ENCODE assay signal across 13 mouse cellular contexts in the genomic region with DNA sequence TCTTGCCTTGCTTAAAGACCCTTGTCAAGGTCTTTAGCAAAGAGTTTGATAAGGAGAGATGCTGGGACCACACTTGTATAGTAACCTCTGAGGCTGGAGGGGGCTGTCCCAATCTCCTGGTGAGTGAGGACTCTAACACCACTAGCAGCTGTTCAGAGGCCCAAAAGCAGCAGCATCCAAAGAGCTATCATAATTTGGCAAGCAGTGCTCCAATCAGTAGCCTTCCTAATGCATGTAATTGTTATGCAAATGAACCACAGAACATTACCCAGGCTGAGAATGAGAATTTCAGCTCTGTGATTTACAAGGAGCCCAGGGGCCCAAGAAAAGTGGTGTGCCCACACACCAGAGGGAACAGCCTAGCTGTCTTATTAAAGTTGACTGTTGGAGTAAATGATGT.
"Had no signal": no experiment of that assay in that cellular context is flagged by ENCODE, and none has a peak within 500 bp of the region (broad histone marks: within the 10 kb centered on the region; RNA-seq: fewer than 3 reads in every experiment).

No protein-coding gene starts in this region.

- DNase-seq: kidney, postnatal 25 days; lung, embryonic 14.5 days; lung, postnatal 10 days; lung, postnatal 4 days; right cerebral cortex, postnatal 14 days; thymus, postnatal 4 days had no signal

- H3K27me3 ChIP-seq: liver, embryonic 15.5 days; neural tube, embryonic 15.5 days had no signal

- H3K4me2 ChIP-seq: liver, embryonic 11.5 days; liver, embryonic 15.5 days; lung, embryonic 14.5 days; midbrain, embryonic 11.5 days; neural tube, embryonic 15.5 days had no signal

- H3K27ac ChIP-seq: left cerebral cortex, adult 2 months; limb, embryonic 10.5 days; liver, embryonic 15.5 days; neural tube, embryonic 15.5 days had no signal

- H3K4me1 ChIP-seq: limb, embryonic 10.5 days; liver, embryonic 15.5 days; neural tube, embryonic 15.5 days had no signal

- H3K9me3 ChIP-seq: limb, embryonic 10.5 days; liver, embryonic 15.5 days; neural tube, embryonic 15.5 days had no signal

- H3K36me3 ChIP-seq: limb, embryonic 10.5 days; liver, embryonic 15.5 days; neural tube, embryonic 15.5 days had no signal

- H3K9ac ChIP-seq: liver, embryonic 15.5 days; lung, embryonic 14.5 days; neural tube, embryonic 15.5 days had no signal

- H3K4me3 ChIP-seq: left cerebral cortex, adult 2 months; limb, embryonic 10.5 days; liver, embryonic 15.5 days; myocyte; neural tube, embryonic 15.5 days had no signal
